Mouse (Mus musculus) brain, adult 2 months (tissue): ENCODE measurements around the gene Plekhn1.

Experiments used
- DNase-seq: peaks from one replicate; pipeline ENCODE4 v3.0.0; 2011; ENCODE audit warnings: low read depth, low spot score

Gene Plekhn1

GRCm38 (mm10) chr4:156234701-156235213 is at the start of gene Plekhn1:
Gene Plekhn1, minus strand, starts transcription at chr4:156234857.
- peak; percentile 92 for DNase-seq

GRCm38 (mm10) chr4:156255078-156255839 is 20.6 kb upstream of the Plekhn1 start, which contains the start of gene Samd11:
Gene Samd11, minus strand, starts transcription at chr4:156255657.
- no peak for DNase-seq

- DNase-seq, result peak; percentile 31
Observed at GRCm38 (mm10) chr4:156254361-156255077, 19.9 kb upstream of the Plekhn1 start.

GRCm38 (mm10) chr4:156253043-156253442 is 18.4 kb upstream of the Plekhn1 start:
- no peak for DNase-seq

DNA sequence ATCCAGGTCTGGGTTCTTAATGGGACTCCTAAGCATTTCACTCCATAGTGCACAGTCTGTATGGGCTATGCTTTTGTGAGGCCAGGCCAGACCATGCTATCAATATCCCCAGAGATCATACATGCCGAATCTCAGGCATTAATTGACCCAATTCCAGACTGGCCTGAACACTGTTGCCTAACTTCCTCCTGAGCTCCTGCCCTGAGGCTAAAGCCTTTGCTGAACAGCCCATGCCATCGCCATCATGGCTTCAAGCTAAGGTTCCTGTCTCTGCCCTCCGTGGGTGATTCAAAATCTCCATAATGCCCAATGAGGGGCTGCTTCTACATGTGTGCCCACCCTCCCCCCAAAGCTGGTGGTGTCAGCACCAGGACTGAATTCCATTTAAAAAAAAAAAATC is 18.0 kb upstream of the Plekhn1 start:
- no peak for DNase-seq

DNA sequence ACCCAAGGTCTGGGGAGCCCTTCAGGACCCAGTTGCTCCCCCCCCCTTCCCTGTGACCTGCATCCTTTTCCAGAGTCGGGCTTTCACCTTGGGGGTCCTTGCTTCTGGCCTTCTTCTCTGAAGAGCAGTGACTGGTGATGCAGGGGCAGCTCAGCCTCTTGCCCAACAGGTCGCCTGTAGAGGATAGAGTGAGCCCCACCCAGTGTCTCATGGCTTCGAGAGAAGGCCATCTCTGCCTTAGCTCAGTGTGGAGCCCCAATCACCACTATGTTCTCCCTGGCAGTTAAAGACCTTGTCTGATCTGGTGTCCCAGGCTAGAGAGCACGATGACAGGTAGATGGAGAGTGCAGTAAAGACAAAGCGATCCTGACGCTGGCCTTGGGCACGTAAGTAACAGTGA is 17.5 kb upstream of the Plekhn1 start:
- DNase-seq, result no peak

GRCm38 (mm10) chr4:156251081-156251480 is 16.4 kb upstream of the Plekhn1 start:
- no peak for DNase-seq

DNA sequence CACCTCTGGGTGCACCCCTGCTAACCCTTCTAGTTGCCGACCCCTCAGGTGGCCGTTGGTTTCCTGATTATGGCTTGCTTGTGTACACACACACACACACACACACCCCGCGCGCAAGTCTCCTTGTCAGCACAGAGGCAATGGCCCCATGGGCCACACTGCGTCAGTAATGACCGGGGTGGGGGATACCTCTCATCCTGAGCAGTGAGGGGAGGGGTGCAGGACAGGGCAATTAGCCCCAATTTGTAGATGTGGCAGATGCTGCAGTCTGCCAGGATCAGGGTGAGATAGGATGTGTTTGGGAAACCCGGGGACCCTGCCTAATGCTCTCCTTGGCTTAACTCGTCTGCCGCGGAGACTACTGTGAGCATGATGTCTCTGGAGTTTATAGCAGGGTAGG is 14.9 kb upstream of the Plekhn1 start:
- DNase-seq, result no peak

DNA sequence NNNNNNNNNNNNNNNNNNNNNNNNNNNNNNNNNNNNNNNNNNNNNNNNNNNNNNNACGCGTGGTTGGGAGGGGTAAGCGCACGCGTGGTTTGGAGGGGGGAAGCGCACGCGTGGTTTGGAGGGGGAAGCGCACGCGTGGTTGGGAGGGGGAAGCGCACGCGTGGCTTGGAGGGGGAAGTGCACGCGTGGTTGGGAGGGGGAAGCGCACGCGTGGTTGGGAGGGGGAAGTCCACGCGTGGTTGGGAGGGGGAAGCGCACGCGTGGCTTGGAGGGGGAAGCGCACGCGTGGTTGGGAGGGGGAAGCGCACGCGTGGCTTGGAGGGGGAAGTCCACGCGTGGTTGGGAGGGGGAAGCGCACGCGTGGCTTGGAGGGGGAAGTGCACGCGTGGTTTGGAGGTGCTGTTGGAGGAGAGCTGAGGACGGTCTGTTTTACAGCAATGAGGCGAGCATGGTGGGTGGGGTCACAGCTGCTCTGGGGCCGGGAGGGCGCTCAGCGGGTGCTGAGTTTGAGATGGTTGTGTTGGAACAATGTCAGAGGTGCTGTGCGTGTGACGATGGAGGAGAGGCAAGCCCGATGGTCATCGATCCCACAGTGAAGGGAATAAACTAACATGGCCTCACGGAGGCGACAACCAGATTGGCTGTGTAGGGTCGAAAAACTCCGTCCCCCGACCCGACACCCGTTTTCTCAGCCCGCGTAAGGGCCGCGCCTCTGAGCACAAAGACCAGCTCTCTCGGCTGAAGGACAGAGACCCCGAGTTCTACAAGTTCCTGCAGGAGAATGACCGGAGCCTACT is 2.2 kb upstream of the Plekhn1 start:
- no peak for DNase-seq

DNA sequence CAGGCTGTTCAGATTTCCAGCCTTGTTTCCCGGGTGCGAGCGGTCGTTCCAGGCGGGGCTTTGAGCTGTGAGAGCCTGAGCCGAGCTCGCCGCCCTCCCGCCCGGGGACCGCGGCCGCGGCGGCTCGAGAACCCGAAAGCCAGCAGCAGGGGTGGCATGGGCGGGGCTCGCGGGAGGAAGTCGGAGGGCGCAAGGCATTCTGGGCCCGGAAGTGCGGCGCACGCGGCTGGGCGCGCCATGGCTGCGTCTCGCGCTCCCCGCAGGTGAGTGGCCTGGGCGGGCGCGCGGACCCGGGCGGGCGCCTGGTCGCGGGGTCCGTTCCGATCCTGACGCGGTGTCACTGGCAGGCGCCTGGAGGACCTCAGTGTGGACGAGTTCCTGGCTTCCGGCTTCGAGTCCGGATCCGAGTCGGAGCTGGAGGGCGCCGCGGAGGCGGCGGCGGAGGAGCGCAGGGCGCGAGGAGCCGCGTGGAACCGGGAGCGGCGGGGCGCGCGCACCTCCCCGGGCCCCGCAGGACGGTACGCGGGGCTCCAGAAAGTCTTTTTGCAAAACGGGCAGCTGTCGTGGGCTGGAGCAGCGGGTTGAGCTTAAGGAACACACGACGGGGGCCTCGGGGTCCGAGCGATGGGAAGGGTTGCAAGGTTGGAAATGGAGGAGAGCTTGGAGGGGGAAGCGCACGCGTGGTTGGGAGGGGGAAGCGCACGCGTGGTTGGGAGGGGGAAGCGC is 1.3 kb upstream of the Plekhn1 start, which contains the start of gene Noc2l:
TSS of gene Noc2l (plus strand) at position 203 of the 726 bp plus-strand sequence.
- peak; percentile 98 for DNase-seq

DNA sequence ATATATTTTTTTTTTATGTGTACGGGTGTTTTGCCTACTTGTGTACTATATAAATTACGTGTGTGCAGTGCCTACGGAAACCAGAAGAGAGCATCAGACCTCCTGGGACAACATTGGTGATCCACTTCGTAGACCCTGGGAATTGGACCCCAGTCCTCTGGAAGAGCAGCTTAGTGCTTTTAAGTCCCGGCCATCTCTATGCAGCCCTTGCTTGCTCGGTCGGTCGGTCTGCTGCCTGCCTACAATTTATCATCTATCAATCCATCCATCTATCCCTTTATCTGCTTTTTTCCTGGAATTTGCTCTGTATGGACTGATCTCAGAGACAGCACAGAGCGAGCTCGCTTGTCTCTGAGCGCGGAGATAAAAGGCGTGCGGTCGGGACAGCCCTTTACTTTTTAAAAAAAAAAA is 708 bp upstream of the Plekhn1 start:
- DNase-seq, result peak; percentile 79

GRCm38 (mm10) chr4:156234021-156234501 is 596 bp downstream of the Plekhn1 start:
- DNase-seq, result peak; percentile 43

DNA sequence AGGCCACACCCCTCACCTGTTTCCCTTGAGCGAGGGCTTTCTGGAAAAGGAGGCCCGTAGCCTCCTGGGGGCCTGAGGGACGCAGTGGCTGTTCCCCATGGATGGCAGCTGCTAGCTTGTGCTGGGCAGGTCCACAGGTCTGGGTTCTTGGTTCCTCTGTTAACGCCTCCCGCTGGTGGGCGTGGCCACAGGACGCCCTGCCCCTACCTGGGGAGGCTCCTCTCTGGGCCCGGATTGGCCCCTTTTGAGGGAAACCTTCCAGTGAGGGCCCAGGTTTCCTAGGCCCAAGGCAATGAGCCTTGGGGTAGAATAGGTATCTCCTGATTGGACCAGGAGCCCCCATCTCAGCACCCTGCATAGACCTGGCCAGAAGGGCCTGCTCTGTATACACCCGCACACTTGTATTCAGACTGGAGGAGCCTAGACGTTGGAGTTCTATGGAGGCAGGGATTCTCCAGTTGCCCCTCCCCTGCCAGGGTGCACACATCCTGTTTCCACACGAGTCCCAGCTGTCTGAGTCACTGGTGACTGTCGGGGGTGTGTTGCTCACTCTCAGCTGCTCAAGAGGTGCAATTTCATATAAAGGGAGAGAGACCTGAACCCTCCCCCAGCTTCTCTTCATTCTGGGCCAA is 6.1 kb downstream of the Plekhn1 start:
- DNase-seq, result peak; percentile 89

DNA sequence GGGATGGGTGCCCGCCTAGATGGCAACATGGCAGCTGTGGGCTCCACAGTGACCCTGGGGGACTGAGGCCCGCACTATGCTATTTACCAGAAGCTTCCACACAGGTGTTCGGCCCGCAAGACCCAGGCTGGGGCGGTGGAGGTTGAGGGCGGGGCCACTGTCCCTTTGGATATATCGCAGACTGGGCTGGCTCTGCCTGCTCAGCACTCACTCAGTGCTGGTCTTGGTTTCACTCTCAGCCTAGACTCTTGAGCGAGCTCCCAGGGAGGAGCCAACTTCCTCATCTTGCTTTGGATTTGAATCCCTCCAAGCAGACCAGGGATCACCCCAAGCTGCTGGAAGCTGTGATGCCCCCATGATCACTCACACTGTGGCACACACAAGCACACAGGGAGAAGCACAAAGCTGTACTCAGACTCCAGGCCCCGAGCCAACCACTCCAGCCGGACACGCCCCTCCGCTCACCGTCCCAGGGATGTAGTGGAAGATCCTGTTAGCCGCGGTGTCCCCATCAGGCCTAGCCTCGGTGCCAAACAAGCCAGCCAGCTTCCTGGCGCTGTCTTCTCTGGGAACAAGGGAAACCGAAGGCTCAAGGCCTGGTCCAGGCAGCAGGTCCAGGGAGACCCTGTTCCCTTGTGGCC is 6.8 kb downstream of the Plekhn1 start:
- no peak for DNase-seq

DNA sequence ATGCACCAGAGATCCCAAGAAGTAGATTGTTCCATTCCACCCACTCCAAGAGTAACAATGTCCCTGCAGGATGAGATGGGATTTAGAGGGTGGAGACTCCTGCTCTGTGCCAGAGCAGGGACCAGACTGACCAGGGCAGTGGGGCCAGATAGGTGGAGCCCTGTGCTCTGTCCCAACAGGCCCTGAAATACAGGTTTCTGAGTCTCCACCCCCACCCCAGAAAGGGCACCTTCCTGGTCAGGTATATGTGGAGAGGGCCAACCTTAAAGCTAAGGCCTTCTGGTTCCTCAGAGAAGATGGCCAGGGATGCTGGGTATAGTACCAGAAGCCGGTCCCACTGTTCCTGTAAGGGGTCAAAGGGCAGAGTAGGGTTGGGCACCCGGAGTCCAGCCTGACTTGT is 10.4 kb downstream of the Plekhn1 start:
- DNase-seq, result no peak

- no peak for DNase-seq
Observed at GRCm38 (mm10) chr4:156219936-156220335, 14.7 kb downstream of the Plekhn1 start.

GRCm38 (mm10) chr4:156217838-156218237 is 16.8 kb downstream of the Plekhn1 start:
- DNase-seq, result no peak

GRCm38 (mm10) chr4:156217022-156217669 is 17.5 kb downstream of the Plekhn1 start:
- DNase-seq, result no peak

DNA sequence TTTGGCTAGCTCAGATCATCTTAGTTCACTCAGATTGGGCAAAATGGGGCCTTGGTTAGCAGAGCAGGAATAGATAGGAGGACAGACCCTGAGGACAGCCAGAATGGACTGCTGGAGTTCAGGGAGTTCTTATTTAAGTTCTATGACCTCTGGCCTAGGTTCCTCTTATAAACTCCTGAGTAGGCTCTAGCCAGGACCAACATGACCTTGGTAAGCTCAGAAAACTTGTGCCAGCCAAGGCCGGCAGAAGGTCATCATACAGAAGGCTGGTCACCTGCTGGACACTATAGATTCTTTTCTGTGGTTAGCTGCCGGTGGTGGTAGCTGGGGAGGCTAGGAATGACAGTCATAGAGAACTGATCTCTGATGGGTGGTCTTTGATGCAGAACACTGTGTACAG is 18.5 kb downstream of the Plekhn1 start:
- DNase-seq, result no peak
